23 mouse cellular contexts compared by ENCODE assay signal in the genomic region with DNA sequence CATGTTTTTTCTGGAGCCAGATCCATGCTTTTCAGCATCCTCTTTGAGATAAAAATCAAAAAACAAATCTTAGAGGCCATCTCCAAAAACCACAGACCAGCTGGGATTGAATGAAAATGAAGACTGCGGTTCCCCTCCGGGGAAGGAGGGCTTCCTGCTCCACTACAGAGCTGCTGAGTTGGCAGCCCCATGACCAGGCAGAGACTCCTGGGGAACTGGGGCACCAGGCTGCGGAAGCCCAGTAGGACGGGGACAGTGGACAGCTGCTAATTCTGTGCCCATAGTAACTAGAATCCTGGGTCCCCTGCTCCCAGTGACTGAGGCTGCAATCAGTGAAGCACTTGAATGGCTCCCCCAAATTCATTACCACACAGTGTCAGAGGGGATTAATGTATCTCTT. TPM values are rescaled to one million over a fixed set of nuclear protein-coding genes. Genes with fewer than 3 reads are reported as not detected.
"Had no signal": no experiment of that assay in that cellular context is flagged by ENCODE, and none has a peak within 500 bp of the region (broad histone marks: within the 10 kb centered on the region; RNA-seq: fewer than 3 reads in every experiment).

No protein-coding gene starts in this region.

- H3K36me3 ChIP-seq: limb, embryonic 10.5 days; limb, embryonic 13.5 days; liver, embryonic 12.5 days; liver, embryonic 15.5 days; lung, embryonic 15.5 days; neural tube, embryonic 12.5 days; neural tube, embryonic 15.5 days had no signal

- H3K27ac ChIP-seq: limb, embryonic 10.5 days; limb, embryonic 13.5 days; liver, embryonic 12.5 days; liver, embryonic 15.5 days; lung, embryonic 15.5 days; neural tube, embryonic 12.5 days; neural tube, embryonic 15.5 days had no signal

- H3K4me3 ChIP-seq: limb, embryonic 10.5 days; limb, embryonic 13.5 days; liver, embryonic 12.5 days; liver, embryonic 15.5 days; lung, embryonic 15.5 days; megakaryocyte, embryonic 14.5 days; neural tube, embryonic 12.5 days; neural tube, embryonic 15.5 days had no signal

- DNase-seq: kidney, adult 18-20 months; kidney, postnatal 25 days; layer of hippocampus, postnatal 36 days; liver; lung, adult 18-20 months; lung, postnatal 10 days; lung, postnatal 36 days; midbrain, embryonic 14.5 days; right cerebral cortex, adult 18-20 months; thymus, adult 18-20 months; thymus, postnatal 36 days had no signal

- H3K27me3 ChIP-seq: lung, embryonic 15.5 days; neural tube, embryonic 12.5 days; neural tube, embryonic 15.5 days had no signal

- H3K9me3 ChIP-seq: limb, embryonic 10.5 days; limb, embryonic 13.5 days; liver, embryonic 12.5 days; liver, embryonic 15.5 days; lung, embryonic 15.5 days; neural tube, embryonic 12.5 days; neural tube, embryonic 15.5 days had no signal

- H3K4me1 ChIP-seq: limb, embryonic 13.5 days; liver, embryonic 12.5 days; liver, embryonic 15.5 days; lung, embryonic 15.5 days; megakaryocyte, embryonic 14.5 days had no signal

RNA-seq across cellular contexts. Expression of gene Gng13, which starts 35.3 kb away (rescaled TPM):
- polyA plus RNA-seq: inflammation-experienced regulatory T-cells, adult 6 months; liver, embryonic 15.5 days; urinary bladder, adult 2 months had no signal

RNA-seq across cellular contexts. Expression of gene Mslnl, which starts 54.2 kb away (rescaled TPM):
- polyA plus RNA-seq: inflammation-experienced regulatory T-cells, adult 6 months; kidney, embryonic 14.5 days; limb, embryonic 10.5 days; limb, embryonic 13.5 days; liver, embryonic 12.5 days; liver, embryonic 15.5 days; midbrain, embryonic 11.5 days; midbrain, embryonic 14.5 days; neural tube, embryonic 12.5 days; neural tube, embryonic 15.5 days had no signal
